Mouse (Mus musculus): Measurements from ENCODE around the gene Anks3. TPM values are rescaled to one million over a fixed set of nuclear protein-coding genes. Genes with fewer than 3 reads are reported as not detected.
A peak's percentile ranks its signal among the peaks of the same experiment; 100 is the strongest.

Gene Anks3
- polyA plus RNA-seq, 1 experiment from 2014 or later: 48.6 TPM

- Histone ChIP-seq H3K4me3 (replicated peaks; ENCODE audit: low read length) (no peak overlapping the region), H3K4me2 (ENCODE audit: low read depth, low read length) (no peak overlapping the region), H3K27me3 (ENCODE audit: control insufficient read depth, insufficient read depth, low read length) (no peaks in the 10 kb centered on the region), H3K27ac (ENCODE audit: low read length) (no peak overlapping the region), H3K9me3 (replicated peaks; ENCODE audit: control insufficient read depth, low read length) (no peaks in the 10 kb centered on the region), H3K4me1 (ENCODE audit: control insufficient read depth, insufficient read depth, low read length) (0 out of 2 replicates have a peak, but pooled peaks cover 7% of the 10 kb centered on the region), H3K9ac (ENCODE audit: low read length) (no peak overlapping the region), H3K36me3 (ENCODE audit: control insufficient read depth, insufficient read depth, low read length) (no peaks in the 10 kb centered on the region)
- 86% methylated on average over 6 of the region's 6 CpGs for WGBS
- no peak for ATAC-seq (ENCODE audit: insufficient read depth, low FRiP score)
Measured at GRCm38 (mm10) chr16:4898881-4899280, 65.1 kb downstream of the Anks3 start.

DNA sequence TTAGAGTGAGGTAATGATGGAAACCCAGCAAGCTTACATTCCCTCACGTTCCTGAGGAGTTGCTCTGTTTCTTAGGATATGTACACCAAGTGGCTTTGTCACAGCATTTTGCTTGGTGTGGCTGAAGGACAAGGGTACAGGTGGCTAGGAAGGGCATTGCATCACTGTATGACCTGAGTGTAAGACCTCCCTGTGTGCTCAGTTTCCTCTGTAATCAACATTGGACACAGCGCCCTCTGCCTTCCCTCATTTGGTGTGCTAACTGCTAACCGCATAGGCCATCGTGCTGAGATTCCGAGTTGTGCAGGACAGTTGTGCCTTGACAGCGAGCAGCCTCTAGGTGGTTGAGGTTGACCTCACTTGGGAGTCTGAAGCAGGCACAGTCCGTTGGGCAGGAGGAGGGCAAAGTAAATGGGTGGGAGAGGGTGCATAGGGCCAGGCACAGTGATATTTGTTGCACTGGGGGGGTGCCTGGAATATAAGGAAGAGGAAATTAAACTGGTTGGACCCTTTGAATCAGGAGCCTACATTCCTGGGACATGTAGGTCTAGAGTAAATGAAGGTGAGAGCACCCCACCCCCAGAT is 66.8 kb downstream of the Anks3 start:
- H3K4me2 ChIP-seq (ENCODE audit: low read depth, low read length): no peak overlapping the region
- H3K27ac ChIP-seq (ENCODE audit: low read length): no peak overlapping the region
- 0 out of 2 replicates have a peak, but pooled peaks cover 7% of the 10 kb centered on the region for H3K4me1 ChIP-seq (ENCODE audit: control insufficient read depth, insufficient read depth, low read length)
- no peaks in the 10 kb centered on the region; the same call in 1 of the 2 replicates for H3K36me3 ChIP-seq (ENCODE audit: control insufficient read depth, insufficient read depth, low read length)
- no peak overlapping the region for H3K9ac ChIP-seq (ENCODE audit: low read length)
- no peaks in the 10 kb centered on the region for H3K9me3 ChIP-seq (replicated peaks; ENCODE audit: control insufficient read depth, low read length)
- ATAC-seq (ENCODE audit: insufficient read depth, low FRiP score): no peak
- H3K27me3 ChIP-seq (ENCODE audit: control insufficient read depth, insufficient read depth, low read length): no peaks in the 10 kb centered on the region
- 64% methylated on average over 7 of the region's 7 CpGs for WGBS
- H3K4me3 ChIP-seq (replicated peaks; ENCODE audit: low read length): no peak overlapping the region

- Histone ChIP-seq H3K27me3 (ENCODE audit: control insufficient read depth, insufficient read depth, low read length) (no peaks in the 10 kb centered on the region), H3K27ac (ENCODE audit: low read length) (no peak overlapping the region), H3K4me2 (ENCODE audit: low read depth, low read length) (no peak overlapping the region), H3K4me3 (replicated peaks; ENCODE audit: low read length) (no peak overlapping the region), H3K9ac (ENCODE audit: low read length) (no peak overlapping the region), H3K36me3 (ENCODE audit: control insufficient read depth, insufficient read depth, low read length) (no peaks in the 10 kb centered on the region; the same call in 1 of the 2 replicates), H3K4me1 (ENCODE audit: control insufficient read depth, insufficient read depth, low read length) (0 out of 2 replicates have a peak, but pooled peaks cover 7% of the 10 kb centered on the region), H3K9me3 (replicated peaks; ENCODE audit: control insufficient read depth, low read length) (no peaks in the 10 kb centered on the region)
- WGBS: 58% methylated on average over 5 of the region's 5 CpGs
- ATAC-seq (ENCODE audit: insufficient read depth, low FRiP score): peak; percentile 78; the same call in 1 of the 2 replicates
Measured at GRCm38 (mm10) chr16:4896249-4897027, 67.6 kb downstream of the Anks3 start.

- H3K9me3 ChIP-seq (replicated peaks; ENCODE audit: control insufficient read depth, low read length): no peaks in the 10 kb centered on the region
- peaks cover 9% of the 10 kb centered on the region; the same call in 1 of the 2 replicates for H3K4me1 ChIP-seq (ENCODE audit: control insufficient read depth, insufficient read depth, low read length)
- H3K4me2 ChIP-seq (ENCODE audit: low read depth, low read length): no peak overlapping the region
- H3K27me3 ChIP-seq (ENCODE audit: control insufficient read depth, insufficient read depth, low read length): no peaks in the 10 kb centered on the region
- no peak overlapping the region for H3K27ac ChIP-seq (ENCODE audit: low read length)
- no peak overlapping the region for H3K9ac ChIP-seq (ENCODE audit: low read length)
- ATAC-seq (ENCODE audit: insufficient read depth, low FRiP score): no peak
- H3K36me3 ChIP-seq (ENCODE audit: control insufficient read depth, insufficient read depth, low read length): no peaks in the 10 kb centered on the region; the same call in 1 of the 2 replicates
- 76% methylated on average over 7 of the region's 7 CpGs for WGBS
- H3K4me3 ChIP-seq (replicated peaks; ENCODE audit: low read length): no peak overlapping the region
Measured at GRCm38 (mm10) chr16:4894201-4894908, 69.7 kb downstream of the Anks3 start.

GRCm38 (mm10) chr16:4892171-4892570 is 71.8 kb downstream of the Anks3 start:
- Histone ChIP-seq H3K4me1 (ENCODE audit: control insufficient read depth, insufficient read depth, low read length) (peaks cover 23% of the 10 kb centered on the region), H3K9me3 (replicated peaks; ENCODE audit: control insufficient read depth, low read length) (no peaks in the 10 kb centered on the region), H3K9ac (ENCODE audit: low read length) (no peak overlapping the region), H3K4me2 (ENCODE audit: low read depth, low read length) (no peak overlapping the region), H3K27me3 (ENCODE audit: control insufficient read depth, insufficient read depth, low read length) (no peaks in the 10 kb centered on the region), H3K4me3 (replicated peaks; ENCODE audit: low read length) (no peak overlapping the region), H3K36me3 (ENCODE audit: control insufficient read depth, insufficient read depth, low read length) (no peaks in the 10 kb centered on the region; the same call in 1 of the 2 replicates), H3K27ac (ENCODE audit: low read length) (no peak overlapping the region)
- no peak for ATAC-seq (ENCODE audit: insufficient read depth, low FRiP score)
- WGBS: 84% methylated on average over 6 of the region's 6 CpGs

Other genes starting within 250 kb of the Anks3 start
- 44.7 and 45.6 TPM in 2 replicates for gene Nmral1, start 244.8 kb downstream of the Anks3 start, polyA plus RNA-seq (2015; fragmentation: Nextera tagmentation; extraction: Ambion mirVana)
- 83.3 and 85.2 TPM in 2 replicates for gene Hmox2, start 237.8 kb downstream of the Anks3 start, polyA plus RNA-seq (2015; fragmentation: Nextera tagmentation; extraction: Ambion mirVana)
- 75.8 and 82.0 TPM in 2 replicates for gene Cdip1, start 173.9 kb downstream of the Anks3 start, polyA plus RNA-seq (2015; fragmentation: Nextera tagmentation; extraction: Ambion mirVana)
- 0.27 and 0.47 TPM in 2 replicates for gene 4930562C15Rik, start 128.8 kb downstream of the Anks3 start, polyA plus RNA-seq (2015; fragmentation: Nextera tagmentation; extraction: Ambion mirVana)
- gene Ubald1, start 83.9 kb downstream of the Anks3 start, polyA plus RNA-seq (2015; fragmentation: Nextera tagmentation; extraction: Ambion mirVana): 31.5 and 36.3 TPM in 2 replicates
- 81.1 and 87.7 TPM in 2 replicates for gene Mgrn1, start 78.0 kb downstream of the Anks3 start, polyA plus RNA-seq (2015; fragmentation: Nextera tagmentation; extraction: Ambion mirVana)
- gene Nudt16l1, start 25.4 kb downstream of the Anks3 start, polyA plus RNA-seq (2015; fragmentation: Nextera tagmentation; extraction: Ambion mirVana): 125 and 136 TPM in 2 replicates
- not detected in 2 replicates for gene Sept12, start 33.6 kb upstream of the Anks3 start, polyA plus RNA-seq (2015; fragmentation: Nextera tagmentation; extraction: Ambion mirVana)
- 57.6 and 68.8 TPM in 2 replicates for gene Smim22, start 43.1 kb upstream of the Anks3 start, polyA plus RNA-seq (2015; fragmentation: Nextera tagmentation; extraction: Ambion mirVana)
- 50.6 and 51.9 TPM in 2 replicates for gene Rogdi, start 49.3 kb upstream of the Anks3 start, polyA plus RNA-seq (2015; fragmentation: Nextera tagmentation; extraction: Ambion mirVana)
- gene Glyr1, start 85.7 kb upstream of the Anks3 start, polyA plus RNA-seq (2015; fragmentation: Nextera tagmentation; extraction: Ambion mirVana): 139 and 142 TPM in 2 replicates
- gene Ubn1, start 85.9 kb upstream of the Anks3 start, polyA plus RNA-seq (2015; fragmentation: Nextera tagmentation; extraction: Ambion mirVana): 11.7 and 13.3 TPM in 2 replicates
- gene Ppl, start 168.2 kb upstream of the Anks3 start, polyA plus RNA-seq (2015; fragmentation: Nextera tagmentation; extraction: Ambion mirVana): 62.8 and 101 TPM in 2 replicates
- gene Sec14l5, start 182.9 kb upstream of the Anks3 start, polyA plus RNA-seq (2015; fragmentation: Nextera tagmentation; extraction: Ambion mirVana): 0.09 and 0.27 TPM in 2 replicates
- 19.6 and 19.7 TPM in 2 replicates for gene Nagpa, start 239.8 kb upstream of the Anks3 start, polyA plus RNA-seq (2015; fragmentation: Nextera tagmentation; extraction: Ambion mirVana)

Measured in stomach, embryonic 16.5 days (tissue).